Mouse (Mus musculus): ENCODE measurements around the gene Gja5.
A peak's percentile ranks its signal among the peaks of the same experiment; 100 is the strongest.
"Not testable (repeated sequence)": the region's sequence is repeated elsewhere in the genome, so short reads cannot be mapped to it uniquely, and the experiment has no call there.

Gja5 gene

DNA sequence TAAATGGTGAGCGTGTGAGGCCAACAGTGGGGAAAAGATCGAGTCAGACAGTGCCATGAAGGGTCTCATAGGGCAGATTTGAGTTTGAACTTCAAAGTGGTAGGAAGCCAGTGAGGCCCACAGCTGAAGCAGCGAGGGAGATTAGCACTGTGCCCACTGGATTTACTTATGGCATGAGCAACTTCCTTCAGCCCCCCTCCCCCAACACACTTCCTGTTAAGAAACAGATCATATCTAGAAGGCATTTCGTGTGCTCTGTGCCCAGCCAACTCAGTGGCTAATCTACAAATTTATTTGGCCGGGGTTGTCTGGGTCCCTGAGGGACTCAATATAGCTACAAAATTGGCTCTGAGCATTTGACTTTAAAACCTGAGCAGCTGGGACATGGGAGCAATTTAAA is 139.7 kb downstream of the Gja5 start:
- DNase-seq = peak in 1 of 2 experiments; percentile 27

DNA sequence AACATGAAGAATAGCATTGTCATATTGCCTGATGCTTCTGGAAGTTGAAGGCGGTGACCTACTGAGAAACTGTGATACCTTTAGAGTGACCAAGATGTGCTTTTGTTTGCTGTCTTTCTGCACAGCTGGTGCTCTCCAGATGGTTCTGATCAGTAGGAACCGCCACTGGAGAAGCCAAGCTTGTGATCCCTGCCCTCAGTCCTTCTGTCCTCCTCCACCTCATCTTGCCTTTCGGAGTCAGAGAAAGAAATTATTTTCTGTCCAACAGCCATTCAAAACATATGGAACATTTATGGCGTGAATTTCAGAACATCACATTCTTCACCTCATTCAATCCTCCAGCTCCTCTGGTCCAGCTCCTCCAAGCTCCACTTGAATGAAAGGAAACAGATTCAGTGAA is 143.3 kb downstream of the Gja5 start:
- no peak for DNase-seq

DNA sequence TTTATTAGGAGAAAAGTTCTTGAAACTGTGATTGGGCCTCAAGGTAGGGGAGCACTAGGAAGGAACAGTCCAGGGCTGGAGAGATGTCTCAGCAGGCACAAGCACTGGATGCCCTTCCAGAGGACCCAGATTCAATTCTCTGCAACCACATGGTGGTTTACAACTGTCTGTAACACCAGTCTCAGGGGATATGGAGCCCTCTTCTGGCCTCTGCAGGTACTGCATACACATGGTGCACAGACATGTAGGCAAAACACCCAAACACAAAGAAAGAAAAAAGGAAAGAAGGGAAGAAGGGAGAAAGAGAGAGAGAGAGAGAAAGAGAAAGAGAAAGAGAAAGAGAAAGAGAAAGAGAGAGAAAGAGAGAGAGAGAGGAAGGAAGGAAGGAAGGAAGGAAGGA is 143.9 kb downstream of the Gja5 start:
- DNase-seq = peak; percentile 28 to 40

DNA sequence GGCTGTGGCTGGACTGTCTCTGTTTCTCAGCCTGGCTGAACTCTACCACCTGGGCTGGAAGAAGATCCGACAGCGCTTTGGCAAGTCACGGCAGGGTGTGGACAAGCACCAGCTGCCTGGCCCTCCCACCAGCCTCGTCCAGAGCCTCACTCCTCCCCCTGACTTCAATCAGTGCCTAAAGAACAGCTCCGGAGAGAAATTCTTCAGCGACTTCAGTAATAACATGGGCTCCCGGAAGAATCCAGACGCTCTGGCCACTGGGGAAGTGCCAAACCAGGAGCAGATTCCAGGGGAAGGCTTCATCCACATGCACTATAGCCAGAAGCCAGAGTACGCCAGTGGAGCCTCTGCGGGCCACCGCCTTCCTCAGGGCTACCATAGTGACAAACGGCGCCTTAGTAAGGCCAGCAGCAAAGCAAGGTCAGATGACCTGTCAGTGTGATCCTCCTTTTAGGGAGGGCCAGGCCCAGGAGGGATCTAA is 146.8 kb downstream of the Gja5 start:
- DNase-seq = peak; percentile 64 to 76

DNA sequence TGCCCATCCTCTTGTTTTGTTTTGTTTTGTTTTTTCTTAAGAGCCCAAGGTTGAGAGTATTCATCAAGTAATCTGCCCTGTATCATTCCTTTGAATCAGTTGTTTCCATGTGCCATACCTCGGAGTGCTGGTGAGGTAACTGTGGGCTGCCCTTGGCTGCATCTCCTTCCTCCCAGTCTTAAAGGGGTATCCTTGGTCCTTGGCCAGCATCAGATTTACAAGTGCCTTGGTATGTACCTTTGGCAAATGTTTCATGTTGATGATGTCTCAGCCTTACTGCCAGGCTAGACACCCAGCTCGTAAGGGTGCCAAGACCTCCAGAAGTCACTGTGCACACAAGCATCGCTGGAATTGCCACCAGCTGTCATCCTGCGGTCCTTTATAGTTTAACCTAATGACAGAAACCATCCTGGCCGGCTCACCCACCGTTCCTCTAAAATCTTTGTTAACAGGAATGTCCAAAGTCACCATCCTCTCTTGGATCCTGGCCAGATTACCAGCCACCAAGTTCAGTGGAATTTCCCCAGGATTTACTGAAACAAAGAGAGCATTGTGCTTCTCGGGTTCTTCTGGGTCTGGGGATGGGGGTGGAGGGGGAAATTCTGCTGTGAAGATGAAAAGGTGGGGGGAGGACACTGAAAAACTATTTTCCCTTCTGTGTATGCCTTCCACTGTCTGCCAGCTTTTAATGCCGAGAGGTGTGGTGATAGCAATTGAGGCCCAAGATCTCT is 147.7 kb downstream of the Gja5 start:
- no peak for DNase-seq

DNA sequence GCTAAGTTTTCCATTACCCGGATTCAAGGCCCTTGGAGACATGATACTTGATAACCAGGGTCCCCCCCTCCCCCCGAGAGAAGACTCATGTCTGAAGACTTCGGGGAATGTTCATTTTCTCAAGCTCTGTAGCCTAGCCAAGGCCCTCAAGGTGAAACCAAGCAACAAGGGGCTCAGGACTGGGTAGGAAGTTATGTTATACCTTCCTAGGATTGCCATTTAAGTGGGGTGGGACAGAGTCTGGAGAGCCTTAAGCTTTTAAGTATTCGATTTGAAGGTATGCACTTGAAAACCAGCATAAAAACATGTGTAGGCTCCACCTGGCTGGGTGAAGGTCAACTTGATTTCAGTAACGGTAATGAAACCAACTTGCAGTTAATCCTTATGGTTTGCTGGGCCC is 154.2 kb downstream of the Gja5 start:
- DNase-seq = no peak

DNA sequence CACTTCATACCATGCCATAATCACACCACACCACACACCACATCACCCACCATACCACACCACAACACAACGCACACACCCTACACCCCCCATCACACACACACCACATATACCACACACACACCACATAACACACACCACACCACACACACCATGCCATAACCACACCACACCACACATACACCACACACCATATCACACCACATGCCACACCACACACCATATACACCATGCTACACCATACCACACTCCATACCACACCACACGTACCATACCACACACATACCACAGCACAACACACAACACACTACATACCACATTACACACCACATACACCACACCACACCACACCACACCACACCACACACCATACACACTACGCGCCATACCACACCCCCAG is 155.6 kb downstream of the Gja5 start:
- no peak for DNase-seq

DNA sequence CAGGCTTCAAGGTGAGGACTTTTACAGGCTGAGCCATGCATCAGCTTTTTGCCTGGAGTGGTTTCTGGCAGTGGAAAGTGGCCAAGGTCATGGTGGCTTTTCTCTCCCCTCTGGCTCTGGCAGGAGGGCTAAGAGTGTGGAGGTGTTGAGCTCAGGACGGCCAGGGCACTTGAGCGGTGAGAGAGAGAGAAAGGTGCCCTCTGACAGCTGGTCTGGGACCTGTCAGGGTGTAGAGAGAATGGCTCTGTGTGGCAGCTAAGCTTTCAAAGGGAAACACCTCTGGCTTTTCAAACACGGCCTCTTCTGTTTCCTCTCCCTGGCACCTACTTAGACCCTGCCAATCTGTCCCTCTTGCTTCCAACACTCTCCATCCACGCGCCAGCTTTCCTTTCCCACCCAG is 158.3 kb downstream of the Gja5 start:
- DNase-seq = no peak

DNA sequence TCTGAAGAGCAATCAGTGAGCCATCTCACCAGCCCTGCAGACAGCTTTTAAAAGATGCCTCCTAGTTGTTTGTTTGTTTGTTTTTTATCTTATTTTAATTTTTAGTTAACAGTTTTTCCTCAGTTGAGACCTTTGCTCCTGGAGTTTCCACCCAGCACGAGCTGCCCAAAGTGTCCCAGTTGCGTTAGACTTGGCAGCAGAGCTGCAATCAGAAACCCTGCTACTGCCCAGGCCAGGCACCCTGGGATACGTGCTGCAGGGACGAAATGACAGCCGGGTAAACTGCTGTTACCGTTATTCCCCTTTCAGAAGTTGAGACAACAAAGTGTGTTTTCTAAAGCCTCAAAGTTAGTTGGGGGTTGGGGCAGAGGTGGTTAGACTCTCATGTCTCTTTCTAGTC is 159.6 kb downstream of the Gja5 start:
- no peak for DNase-seq

DNA sequence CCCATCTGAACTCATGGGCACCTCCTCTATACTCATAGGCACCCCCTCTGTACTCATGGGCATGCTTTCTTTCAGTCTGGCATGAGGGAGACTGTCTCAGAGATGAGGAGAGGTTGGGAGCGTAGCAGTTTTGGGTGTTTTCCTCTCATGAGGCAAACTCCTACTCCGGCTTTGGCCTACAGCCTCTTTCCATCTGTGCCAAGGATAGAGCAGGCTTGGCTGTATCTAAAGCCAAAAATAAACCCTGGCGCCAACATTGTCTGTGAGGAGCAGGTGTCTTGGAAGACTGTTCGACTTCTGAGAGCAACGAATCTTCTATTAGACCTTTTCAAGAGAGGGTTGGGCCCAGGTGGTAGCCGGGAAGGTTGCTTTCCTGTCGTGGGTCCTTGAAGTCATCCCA is 165.1 kb downstream of the Gja5 start:
- not testable (repeated sequence) for DNase-seq

DNA sequence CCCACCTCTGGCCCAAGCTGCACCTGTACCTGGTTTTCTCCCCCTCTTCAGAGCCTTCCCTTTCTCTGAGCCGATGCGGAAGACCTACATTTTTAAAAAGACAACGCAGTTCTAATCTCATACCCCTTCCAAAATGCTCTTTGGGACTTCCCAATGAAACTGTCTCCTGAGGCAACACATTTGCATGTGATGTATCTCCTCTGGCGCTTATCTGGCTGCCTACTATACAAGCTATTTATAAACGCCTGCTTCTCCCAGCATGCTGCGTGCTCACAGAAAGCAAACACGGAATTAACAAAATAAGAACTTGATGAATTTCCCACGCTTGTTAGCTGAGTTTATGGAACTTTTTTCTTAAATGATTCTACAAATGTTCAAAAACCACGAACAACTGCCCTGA is 167.4 kb downstream of the Gja5 start:
- not testable (repeated sequence) for DNase-seq

DNA sequence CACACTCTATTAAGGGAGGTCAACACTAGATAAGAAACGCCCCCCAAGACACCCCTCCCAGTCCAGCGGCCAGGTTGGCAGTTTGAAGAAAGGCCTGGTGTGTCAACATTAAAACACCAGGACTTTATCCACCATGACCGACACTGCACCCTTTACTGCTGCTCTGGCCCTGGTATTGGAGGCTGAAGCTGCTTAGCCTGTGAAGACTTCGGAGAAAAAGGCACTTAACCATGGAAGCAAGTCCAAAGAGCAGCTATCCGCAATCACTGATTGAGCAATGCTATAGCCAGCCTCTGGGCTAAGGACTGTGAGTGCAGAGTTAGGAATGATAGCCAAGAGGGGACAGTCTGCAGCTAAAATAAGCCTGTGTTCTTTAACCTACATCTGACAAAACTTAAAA is 167.9 kb downstream of the Gja5 start:
- not testable (repeated sequence) for DNase-seq

DNA sequence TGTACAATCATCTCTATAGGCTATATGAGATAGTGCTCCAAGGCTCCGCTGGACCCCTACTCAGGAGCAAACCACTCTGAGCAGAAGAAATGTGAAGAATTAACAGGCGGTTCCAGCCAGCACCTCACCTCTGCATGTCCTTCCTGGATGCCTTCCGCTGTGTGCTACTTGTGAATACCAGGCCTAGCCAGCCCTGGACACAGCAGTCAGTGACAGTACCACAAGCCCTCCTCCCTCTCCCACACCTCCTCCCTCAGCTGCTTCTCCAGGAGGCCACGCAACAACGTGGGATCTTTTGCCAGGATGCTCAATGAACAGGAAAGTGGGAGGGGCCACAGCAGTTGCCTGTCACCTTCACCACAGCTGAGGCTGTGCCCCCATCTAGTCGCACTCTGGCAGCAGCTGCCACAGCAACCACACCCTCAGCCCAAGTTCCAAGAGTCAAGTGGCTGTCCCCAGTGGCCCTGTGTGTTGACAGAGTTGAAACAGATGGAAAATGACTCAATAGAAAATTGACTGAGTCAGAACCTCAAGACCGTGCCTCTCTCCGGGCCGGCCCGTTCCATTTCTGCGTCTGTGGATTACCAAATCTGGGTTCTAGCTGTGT is 171.4 kb downstream of the Gja5 start:
- not testable (repeated sequence) for DNase-seq

DNA sequence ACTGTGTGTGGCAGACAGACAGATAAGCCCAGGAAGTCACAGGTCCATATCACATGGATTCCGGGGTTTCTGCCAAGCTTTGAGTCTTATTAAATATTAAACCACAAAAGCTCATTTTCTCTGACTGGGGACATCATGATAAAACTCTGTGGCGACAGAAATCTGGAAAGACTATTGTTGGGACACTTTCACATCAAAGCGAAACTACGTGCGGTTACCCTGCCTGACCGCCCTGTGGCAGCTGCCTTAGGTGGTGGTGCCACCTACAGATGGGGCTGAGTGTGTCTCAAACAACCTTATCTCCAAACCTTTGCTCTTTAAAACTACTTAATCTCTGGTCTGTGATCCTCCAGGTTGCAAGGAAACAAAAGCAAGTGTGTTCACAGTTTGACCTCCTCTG is 171.9 kb downstream of the Gja5 start:
- DNase-seq = peak; percentile 18 to 44

DNA sequence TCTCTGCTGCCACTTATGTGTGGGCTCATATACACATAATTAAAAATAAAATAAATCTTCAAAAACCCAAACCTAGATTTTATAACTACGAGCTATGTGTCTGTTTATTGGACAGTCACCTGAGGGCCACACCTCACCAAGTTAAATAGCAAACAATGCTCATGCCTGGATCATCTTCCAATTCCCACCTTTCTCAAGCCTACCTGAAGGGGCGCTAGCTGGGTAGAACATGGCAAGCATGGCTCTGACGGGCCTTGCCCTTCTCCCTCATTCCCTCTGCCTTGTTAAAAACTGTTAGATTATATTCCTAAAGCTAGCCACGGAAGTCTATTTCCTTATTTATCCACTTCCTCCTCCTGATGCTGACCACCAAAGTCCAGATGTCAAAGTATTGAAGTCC is 173.9 kb downstream of the Gja5 start:
- DNase-seq = no peak

DNA sequence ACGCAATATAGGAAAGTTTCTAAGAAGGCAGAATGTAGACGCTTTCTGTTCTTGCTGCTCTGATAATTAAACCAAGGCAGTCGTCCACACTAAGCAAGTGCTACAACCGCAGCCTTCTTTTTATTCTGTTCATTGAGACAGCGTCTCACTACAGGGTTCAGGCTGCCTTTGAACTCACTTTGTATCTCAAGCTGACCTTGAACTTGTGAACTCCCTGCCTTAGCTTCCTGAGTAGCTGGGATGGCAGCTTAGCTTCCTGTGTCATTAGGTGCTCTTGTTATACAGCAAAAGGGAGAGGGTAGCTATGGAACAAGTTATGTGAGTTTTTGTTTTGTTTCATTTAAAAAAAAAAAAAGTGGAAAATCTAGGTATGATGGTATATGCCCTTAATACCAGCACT is 177.7 kb downstream of the Gja5 start:
- DNase-seq = no peak

DNA sequence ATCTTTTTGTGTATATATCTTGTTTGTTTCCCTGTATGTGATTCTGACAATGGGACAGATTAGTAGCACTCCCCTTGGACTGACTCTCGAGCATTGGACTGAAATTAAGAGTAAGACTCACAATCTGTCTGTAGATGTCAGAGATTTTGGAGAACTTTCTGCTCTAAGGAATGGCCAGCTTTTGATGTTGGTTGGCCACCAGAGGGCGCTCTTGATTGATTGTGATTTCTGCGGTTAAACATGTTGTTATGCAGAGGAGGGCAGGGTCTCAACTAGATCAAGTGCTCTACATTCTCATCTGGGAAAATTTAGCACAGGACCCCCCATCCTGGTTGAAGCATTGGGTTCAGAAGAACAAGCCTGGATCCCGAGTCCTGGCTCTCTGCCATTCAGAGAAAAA is 182.8 kb downstream of the Gja5 start:
- DNase-seq = peak; percentile 55 to 56

DNA sequence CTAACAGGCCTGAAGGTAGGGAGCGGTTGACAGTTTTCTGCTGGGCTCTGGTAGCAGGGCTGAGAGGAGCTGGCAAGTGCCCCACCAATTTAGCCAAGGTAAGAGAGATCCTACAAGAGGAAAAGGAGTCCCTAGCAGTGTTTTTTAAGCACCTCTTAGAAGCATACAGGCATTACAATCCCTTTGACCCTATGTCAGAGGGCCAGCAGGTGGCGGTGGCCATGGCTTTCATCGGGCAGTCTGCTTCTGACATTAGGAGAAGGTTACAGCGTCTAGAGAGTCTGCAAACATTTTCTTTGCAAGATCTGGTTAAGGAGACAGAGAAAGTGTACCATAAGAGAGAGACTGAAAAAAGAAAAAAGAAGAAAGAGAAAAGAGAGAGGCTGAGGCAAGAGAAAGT is 183.8 kb downstream of the Gja5 start:
- DNase-seq = not testable (repeated sequence)

DNA sequence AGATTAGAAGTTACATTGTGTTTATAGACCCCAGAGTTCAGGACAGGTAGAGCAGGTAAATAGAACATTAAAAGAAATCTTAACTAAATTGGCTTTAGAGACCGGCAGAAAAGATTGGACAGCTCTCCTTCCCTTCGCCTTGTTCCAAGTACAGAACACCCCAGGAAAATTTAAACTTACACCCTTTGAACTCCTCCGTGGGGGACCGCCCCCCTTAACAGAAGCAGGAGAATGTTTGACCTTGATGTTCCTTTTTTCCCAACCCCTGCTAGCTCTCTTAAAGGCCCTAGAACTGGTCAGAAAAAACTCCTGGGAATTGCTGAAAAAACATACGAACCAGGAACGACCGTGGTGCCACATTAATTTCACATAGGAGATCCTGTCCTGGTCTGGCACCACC is 187.5 kb downstream of the Gja5 start:
- DNase-seq = not testable (repeated sequence)

DNA sequence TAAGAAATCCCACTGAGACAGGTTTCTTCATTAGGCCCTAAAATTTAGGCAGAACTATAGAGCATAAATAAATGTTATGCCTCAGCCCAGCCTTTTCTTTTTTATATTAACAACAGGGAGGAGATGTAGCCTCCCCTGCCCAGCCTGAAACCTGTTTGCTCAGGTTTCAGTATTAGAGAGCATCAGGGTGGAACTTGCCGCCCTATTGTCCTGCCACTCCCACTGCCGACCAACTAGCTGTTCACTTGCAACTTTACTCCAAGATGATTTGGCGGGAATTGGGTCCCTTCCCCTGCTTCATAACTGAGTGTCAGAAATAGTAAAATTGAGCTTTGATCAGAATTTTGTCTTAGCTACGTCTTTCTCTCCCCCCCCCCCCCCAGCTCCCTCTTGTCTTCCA is 192.2 kb downstream of the Gja5 start:
- DNase-seq = peak; percentile 29 to 47

DNA sequence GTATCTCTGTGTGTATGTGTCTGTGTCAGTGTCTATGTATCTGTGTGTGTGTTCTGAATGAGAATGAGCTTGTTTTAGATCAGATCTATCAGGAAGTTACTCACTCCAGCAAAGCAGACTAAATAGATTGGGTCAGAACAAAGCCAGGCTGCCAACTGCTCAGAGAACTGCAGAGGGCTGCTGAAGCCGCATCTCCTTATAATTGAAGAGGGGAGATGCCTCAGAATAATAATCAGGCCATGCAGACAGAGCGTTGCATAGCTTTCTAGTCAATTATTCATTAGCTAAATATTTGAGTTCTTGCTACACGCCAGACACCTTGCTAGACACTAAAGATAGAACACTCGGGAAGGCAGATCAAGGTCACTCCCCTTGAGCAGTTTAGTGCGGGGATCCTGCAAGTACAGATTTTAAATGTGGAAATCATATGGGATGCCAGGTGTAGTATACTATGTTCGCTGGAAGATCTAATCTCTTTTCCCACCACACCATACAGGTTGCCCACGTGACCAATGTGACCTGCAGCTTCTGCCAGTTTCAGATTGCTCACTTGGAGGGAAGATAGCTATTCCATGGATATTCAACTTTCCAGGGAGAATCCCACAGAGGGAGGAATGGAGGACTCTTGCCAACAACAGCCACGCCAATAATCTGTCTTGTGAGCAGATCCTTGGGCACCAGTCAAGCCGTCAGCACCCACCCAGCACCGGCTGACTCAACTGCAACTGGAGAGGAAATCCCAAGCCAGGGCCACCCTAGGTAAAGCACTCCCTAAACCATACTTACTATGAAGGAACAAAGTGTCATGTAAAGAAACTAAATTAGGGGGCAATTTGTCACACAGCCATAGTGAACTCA is 196.5 kb downstream of the Gja5 start:
- DNase-seq = no peak

DNA sequence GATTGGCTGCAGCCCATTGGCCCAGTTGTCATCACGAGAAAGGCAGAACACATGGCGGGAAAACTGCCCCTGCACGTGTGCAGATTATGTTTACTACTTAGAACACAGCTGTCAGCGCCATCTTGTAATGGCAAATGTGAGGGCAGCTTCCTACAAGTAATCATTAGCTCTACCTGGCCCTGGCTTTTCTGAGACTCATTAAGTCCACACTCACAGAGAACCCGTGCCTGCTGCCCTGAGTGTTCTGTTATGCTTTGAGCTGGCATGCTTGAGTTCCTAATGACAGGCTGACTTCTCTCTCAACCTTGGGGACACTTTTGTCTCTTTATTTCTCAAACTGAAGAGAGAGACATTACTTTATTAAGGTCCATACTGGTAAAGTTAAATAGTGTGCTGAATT is 199.5 kb downstream of the Gja5 start:
- not testable (repeated sequence) for DNase-seq

DNA sequence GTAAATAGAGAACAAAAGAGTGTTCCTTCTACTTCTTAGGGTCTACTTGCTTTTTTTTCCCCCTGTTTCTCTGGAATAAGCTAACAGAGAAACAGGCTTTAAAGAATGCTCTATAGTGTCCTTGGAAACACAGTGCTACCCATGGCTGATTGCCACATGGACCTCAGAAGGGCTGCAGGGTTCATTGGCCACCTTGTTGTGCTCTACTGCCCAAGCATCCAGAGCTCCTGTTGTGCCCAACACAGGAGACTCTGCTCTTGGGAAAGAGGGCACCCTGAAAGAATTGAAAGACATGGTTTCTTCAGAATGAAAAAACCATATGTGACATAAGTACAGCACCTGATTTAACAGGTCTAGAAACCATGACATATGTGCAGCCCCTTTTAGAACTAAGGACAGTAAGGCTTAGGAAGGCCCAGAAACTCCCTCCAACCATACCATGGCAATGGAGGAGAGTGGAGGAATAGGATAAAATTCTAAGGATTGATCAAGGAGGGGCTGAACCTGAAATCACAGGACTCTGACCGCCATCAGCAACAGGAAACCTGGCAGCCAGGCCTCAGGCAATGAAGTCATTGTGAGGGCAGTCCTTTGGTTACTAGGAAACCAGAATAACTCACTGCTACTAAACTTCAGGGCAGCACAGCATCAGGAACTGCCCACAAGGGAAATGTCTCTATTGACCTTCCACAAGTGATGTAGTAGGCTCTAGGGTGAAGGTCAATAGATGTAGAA is 200.4 kb downstream of the Gja5 start:
- DNase-seq = peak; percentile 14 to 43

Measured in kidney, postnatal 4 days (tissue).